Mouse (Mus musculus): ENCODE results near the gene Polr1c.

Gene Polr1c

GRCm38 (mm10) chr17:46210550-46210949, 37.3 kb downstream of the Polr1c start:
- no peak for DNase-seq (ENCODE audit: low spot score)

GRCm38 (mm10) chr17:46206676-46207075, 41.2 kb downstream of the Polr1c start:
- no peak for DNase-seq (ENCODE audit: low spot score)

GRCm38 (mm10) chr17:46203078-46203477, 44.8 kb downstream of the Polr1c start:
- DNase-seq (ENCODE audit: low spot score), result peak; percentile 52

- DNase-seq (ENCODE audit: low spot score), result peak; percentile 99
These were observed 45.3 kb downstream of the Polr1c start, which contains the start of the genes Polh and Xpo5 for GRCm38 (mm10) chr17:46202421-46203071. Gene Polh, minus strand, starts transcription at chr17:46202645. Gene Xpo5, plus strand, starts transcription at chr17:46202782.

- peak; percentile 54 for DNase-seq (ENCODE audit: low spot score)
These were observed 46.7 kb downstream of the Polr1c start for GRCm38 (mm10) chr17:46201151-46201550.
